Mouse (Mus musculus) left cerebral cortex, postnatal 25 days (tissue): ENCODE measurements at regions not wholly inside any gene's neighbourhood (a gene's known extent, or its start where the extent isn't known, plus 50 kb on each side); places are given as distances from the start of the nearest gene placed in this dataset.
A peak's percentile ranks its signal among the peaks of the same experiment; 100 is the strongest.
"Not testable (repeated sequence)": the region's sequence is repeated elsewhere in the genome, so short reads cannot be mapped to it uniquely, and the experiment has no call there.

ENCODE experiments used
- DNase-seq, 2 experiments: peaks; one replicate each; pipeline ENCODE4 v3.0.0; 2022; ENCODE audit warnings: low spot score in 2 of 2, mixed read lengths in 1 of 2
- intact Hi-C: fragments of 180-260 bp; cut with DNase I; formaldehyde crosslinking; loops from one replicate; pipeline ENCODE4 v1.15.1; 2025

DNA sequence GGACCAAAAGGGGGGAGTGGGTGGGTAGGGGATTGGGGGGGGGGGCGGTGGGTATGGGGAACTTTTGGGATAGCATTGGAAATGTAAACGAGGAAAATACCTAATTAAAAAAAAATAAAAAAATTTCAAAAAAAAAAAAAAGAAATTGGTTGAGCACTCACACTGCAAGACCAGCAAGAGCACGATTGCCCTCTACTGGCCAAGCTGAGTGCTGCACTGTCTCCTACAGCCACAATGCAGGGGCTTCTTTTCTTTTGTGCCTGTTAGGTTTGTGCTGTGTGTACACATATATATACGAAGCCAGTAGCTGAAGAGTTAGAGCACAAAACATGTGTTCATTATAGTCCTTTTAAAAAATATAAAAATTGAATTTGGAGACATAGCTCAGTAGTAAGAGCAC is 55.6 kb downstream of the Mup20 start:
- DNase-seq, result peak; percentile 7 to 24
- intact Hi-C loops, result no loop called here

DNA sequence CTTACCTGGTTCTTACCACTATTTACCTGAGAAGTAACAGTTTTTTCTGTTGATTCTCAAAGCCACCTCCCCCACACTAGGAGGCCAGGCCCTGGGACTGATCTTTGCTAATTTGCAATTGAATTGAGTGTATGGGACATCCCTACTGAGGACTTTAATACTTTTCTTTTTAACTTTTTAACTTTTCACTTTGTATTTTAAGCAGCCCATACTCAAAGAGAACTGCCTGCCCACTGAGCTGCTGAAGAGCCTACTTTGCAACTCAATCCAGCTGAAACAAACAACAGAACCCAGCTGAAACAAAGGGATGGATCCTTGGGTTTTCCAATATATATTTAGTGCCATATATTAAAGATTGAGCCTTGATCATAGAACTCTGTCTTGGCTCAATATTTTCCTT is 64.0 kb downstream of the Mup20 start:
- DNase-seq, intact Hi-C loops: not testable (repeated sequence)

DNA sequence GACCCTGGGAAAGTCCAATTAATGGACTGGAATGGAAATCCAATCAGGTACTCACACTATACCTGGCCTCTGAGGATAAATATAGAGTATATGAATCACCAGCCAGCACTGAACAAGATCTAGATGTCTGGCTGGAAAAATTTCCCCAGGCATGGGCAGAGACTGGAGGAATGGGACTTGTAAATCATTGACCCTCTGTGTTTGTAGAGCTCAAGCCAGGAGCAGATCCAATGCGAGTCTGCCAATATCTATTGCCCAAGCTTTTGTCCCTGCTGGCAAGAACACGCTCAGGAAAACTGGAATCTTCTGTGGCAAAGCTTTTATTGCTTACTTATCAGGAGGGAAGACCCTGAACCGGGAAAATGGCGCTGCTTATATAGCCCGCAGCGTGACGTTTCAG is 77.8 kb downstream of the Mup20 start:
- intact Hi-C loops, result no loop called here
- DNase-seq, result no peak

DNA sequence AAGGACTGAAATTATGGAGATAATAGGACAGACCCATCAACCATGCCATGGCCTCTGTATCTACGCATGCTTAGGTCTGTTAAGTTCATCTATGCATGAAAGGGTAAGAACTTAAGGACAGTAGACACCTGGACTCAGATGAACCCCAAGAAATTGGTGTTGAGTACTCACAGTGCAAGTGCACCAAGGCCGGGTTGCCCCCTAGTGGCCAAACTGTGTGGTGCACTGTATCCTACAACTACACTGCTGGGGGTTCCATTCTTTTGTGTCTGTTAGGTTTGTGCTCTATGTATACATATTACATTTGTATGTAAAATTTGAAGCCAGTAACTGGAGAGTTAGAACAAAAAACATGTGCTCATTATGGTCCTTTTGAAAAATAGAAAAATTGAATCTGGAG is 80.7 kb downstream of the Mup20 start:
- intact Hi-C loops, result no loop called here
- no peak for DNase-seq

DNA sequence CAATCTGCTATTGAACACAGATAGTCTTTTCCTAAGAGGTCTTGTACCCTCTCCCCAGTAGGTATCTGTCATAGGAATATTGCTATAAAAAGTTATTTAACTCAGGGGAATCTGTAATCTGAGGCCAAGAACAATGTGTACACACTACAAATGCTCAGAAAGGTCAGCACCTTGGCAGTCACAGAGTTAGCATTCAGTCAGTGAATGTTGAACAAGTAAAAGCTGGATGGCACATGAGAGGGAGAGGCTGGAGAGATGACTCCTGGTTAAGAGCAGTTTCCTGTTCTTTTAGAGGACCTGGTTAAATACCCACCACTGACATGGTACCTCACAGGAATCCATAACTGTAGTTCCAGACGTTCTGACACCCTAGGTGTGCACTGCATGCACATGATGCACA is 84.3 kb downstream of the Mup20 start:
- no peak for DNase-seq
- intact Hi-C loops, result no loop called here

DNA sequence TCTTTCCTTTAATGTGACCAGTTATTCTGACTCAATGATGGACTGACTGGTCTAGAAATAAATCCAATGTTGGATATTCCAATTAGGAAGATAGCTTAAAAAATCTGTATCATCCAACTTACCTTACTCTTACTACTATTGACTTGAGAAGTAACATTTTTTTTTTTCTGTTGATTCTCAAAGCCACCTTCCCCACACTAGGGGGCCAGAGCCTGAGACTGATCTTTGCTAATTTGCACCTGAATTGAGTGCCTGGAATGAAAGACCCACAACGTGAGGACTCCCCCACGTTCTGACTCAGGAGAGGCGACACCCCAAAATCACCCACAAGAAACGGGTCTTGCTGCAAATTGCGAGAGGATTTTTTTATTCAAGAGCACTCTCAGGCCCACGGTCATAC is 86.3 kb downstream of the Mup20 start:
- intact Hi-C loops, DNase-seq: not testable (repeated sequence)

DNA sequence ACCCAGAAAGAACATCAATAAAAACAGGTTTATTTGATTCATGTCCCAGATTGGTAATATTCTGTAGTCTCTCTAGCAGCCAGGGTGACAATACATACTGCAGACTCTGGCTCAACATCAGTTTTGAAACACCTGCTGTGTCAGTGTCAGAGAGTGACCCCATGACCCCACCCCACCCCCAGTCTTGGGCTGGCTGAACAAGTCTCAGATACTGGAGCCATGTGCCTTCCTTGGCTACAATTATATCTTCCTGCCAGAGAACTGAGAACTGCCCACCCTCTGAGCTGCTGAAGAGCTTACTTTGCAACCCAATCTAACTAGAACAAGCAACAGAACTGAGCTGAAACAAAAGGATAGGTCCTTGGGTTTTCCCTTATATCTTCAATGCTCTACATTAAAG is 91.6 kb downstream of the Mup20 start:
- DNase-seq, result no peak
- intact Hi-C loops, result no loop called here
